Mouse (Mus musculus): ENCODE data around the gene Dnajc5. TPM values are rescaled to one million over a fixed set of nuclear protein-coding genes. Genes with fewer than 3 reads are reported as not detected.

Gene Dnajc5
- total RNA-seq, 2 experiments from 2014 or later = 299 to 304 TPM

- no peak for DNase-seq (ENCODE audit: low spot score in 2 of 2)
These were observed 51.8 kb downstream of the Dnajc5 start for GRCm38 (mm10) chr2:181571941-181572670.

GRCm38 (mm10) chr2:181572921-181573920 is 52.9 kb downstream of the Dnajc5 start:
- no peak for DNase-seq (ENCODE audit: low spot score in 2 of 2)

GRCm38 (mm10) chr2:181573961-181574360 is 53.7 kb downstream of the Dnajc5 start:
- no peak for DNase-seq (ENCODE audit: low spot score in 2 of 2)

- no peak for DNase-seq (ENCODE audit: low spot score in 2 of 2)
These were observed 54.7 kb downstream of the Dnajc5 start for GRCm38 (mm10) chr2:181574921-181575545.

- no peak for DNase-seq (ENCODE audit: low spot score in 2 of 2)
These were observed 56.3 kb downstream of the Dnajc5 start for GRCm38 (mm10) chr2:181576613-181577012.

- DNase-seq (ENCODE audit: low spot score in 2 of 2) = no peak
These were observed 56.8 kb downstream of the Dnajc5 start for GRCm38 (mm10) chr2:181577126-181577525.

- DNase-seq (ENCODE audit: low spot score in 2 of 2) = no peak
These were observed 57.8 kb downstream of the Dnajc5 start for GRCm38 (mm10) chr2:181577981-181578581.

- no peak for DNase-seq (ENCODE audit: low spot score in 2 of 2)
These were observed 58.7 kb downstream of the Dnajc5 start for GRCm38 (mm10) chr2:181578790-181579618.

GRCm38 (mm10) chr2:181579681-181580080 is 59.4 kb downstream of the Dnajc5 start:
- no peak for DNase-seq (ENCODE audit: low spot score in 2 of 2)

GRCm38 (mm10) chr2:181580131-181580772 is 60.0 kb downstream of the Dnajc5 start:
- no peak for DNase-seq (ENCODE audit: low spot score in 2 of 2)

- peak; percentile 70 to 81 for DNase-seq (ENCODE audit: low spot score in 2 of 2)
These were observed 60.7 kb downstream of the Dnajc5 start for GRCm38 (mm10) chr2:181581016-181581401.

GRCm38 (mm10) chr2:181581402-181582120 is 61.3 kb downstream of the Dnajc5 start:
- peak; percentile 83 to 89 for DNase-seq (ENCODE audit: low spot score in 2 of 2)

GRCm38 (mm10) chr2:181582358-181582757 is 62.1 kb downstream of the Dnajc5 start:
- DNase-seq (ENCODE audit: low spot score in 2 of 2) = no peak

- no peak for DNase-seq (ENCODE audit: low spot score in 2 of 2)
These were observed 62.7 kb downstream of the Dnajc5 start for GRCm38 (mm10) chr2:181582939-181583338.

- DNase-seq (ENCODE audit: low spot score in 2 of 2) = no peak
These were observed 63.4 kb downstream of the Dnajc5 start for GRCm38 (mm10) chr2:181583460-181584257.

GRCm38 (mm10) chr2:181584411-181584942 is 64.2 kb downstream of the Dnajc5 start, which contains the start of gene Uckl1:
TSS of gene Uckl1 (minus strand) at chr2:181584892.
- DNase-seq (ENCODE audit: low spot score in 2 of 2) = no peak

GRCm38 (mm10) chr2:181585506-181585905 is 65.2 kb downstream of the Dnajc5 start:
- DNase-seq (ENCODE audit: low spot score in 2 of 2) = no peak

- no peak for DNase-seq (ENCODE audit: low spot score in 2 of 2)
These were observed 65.8 kb downstream of the Dnajc5 start for GRCm38 (mm10) chr2:181586124-181586523.
